Mouse (Mus musculus) ES-E14 (cell line): Measurements from ENCODE around the gene Zfp609. TPM values are rescaled to one million over a fixed set of nuclear protein-coding genes. Genes with fewer than 3 reads are reported as not detected.

Experiments used
- DNase-seq: peaks from one replicate; pipeline ENCODE4 v3.0.0-alpha.2; 2013; ENCODE audit warnings: low read depth, low spot score
- H3K27ac ChIP-seq: 2 replicates; pipeline ENCODE4 v1.5.1; 2012; ENCODE audit warnings: low read depth, mild to moderate bottlenecking, low read length, moderate library complexity, mixed read lengths; ENCODE audit not compliant: poor library complexity, insufficient read depth, severe bottlenecking
- H3K36me3 ChIP-seq: 2 replicates; pipeline ENCODE4 v1.6.1; 2012; ENCODE audit warnings: mild to moderate bottlenecking, low read length, moderate library complexity, mixed read lengths; ENCODE audit not compliant: control insufficient read depth, poor library complexity, insufficient read depth, severe bottlenecking
- H3K4me1 ChIP-seq, 2 experiments: fragments of 150-350 bp in 1 of 2; sonication (generic) in 1 of 2; 2 replicates each; pipeline ENCODE4 v1.6.1; 2012; ENCODE audit warnings: low read length in 2 of 2, mild to moderate bottlenecking in 1 of 2, mixed read lengths in 1 of 2; ENCODE audit not compliant: control insufficient read depth in 2 of 2, insufficient read depth in 2 of 2, poor library complexity in 1 of 2
- H3K4me3 ChIP-seq, 2 experiments: fragments of 150-350 bp in 1 of 2; sonication (generic) in 1 of 2; 2 replicates each; pipeline ENCODE4 v1.5.1; 2012; ENCODE audit warnings: low read length in 2 of 2, low read depth in 1 of 2, mild to moderate bottlenecking in 1 of 2, mixed read lengths in 1 of 2; ENCODE audit not compliant: insufficient read depth in 1 of 2, poor library complexity in 1 of 2, severe bottlenecking in 1 of 2
- H3K9ac ChIP-seq: 2 replicates; pipeline ENCODE4 v1.6.1; 2012; ENCODE audit warnings: low read depth, mild to moderate bottlenecking, low read length, mixed read lengths; ENCODE audit not compliant: poor library complexity, insufficient read depth, severe bottlenecking
- H3K9me3 ChIP-seq: fragments of 150-350 bp; sonication (generic); 2 replicates; pipeline ENCODE4 v1.6.1; 2012; ENCODE audit warnings: low read depth, mild to moderate bottlenecking, low read length; ENCODE audit not compliant: control insufficient read depth, insufficient read depth
- CHD2 ChIP-seq: IDR thresholded peaks from 2 replicates; pipeline ENCODE4 v1.6.1; 2014; ENCODE audit warnings: mild to moderate bottlenecking, low read depth, low read length, inconsistent platforms
- HCFC1 ChIP-seq: IDR thresholded peaks from 2 replicates; pipeline ENCODE4 v1.6.1; 2012; ENCODE audit warnings: low read length, inconsistent platforms, borderline replicate concordance; ENCODE audit not compliant: insufficient read depth
- MAFK ChIP-seq: IDR thresholded peaks from 2 replicates; pipeline ENCODE4 v1.6.1; 2014; ENCODE audit warnings: mild to moderate bottlenecking, low read depth, low read length, inconsistent platforms; ENCODE audit not compliant: insufficient read depth
- ZC3H11A ChIP-seq: IDR thresholded peaks from 2 replicates; pipeline ENCODE4 v1.6.1; 2012; ENCODE audit warnings: low read depth, mild to moderate bottlenecking, inconsistent platforms, low read length, borderline replicate concordance
- ZNF384 ChIP-seq: IDR thresholded peaks from 2 replicates; pipeline ENCODE4 v1.6.1; 2012; ENCODE audit warnings: low read depth, low read length, inconsistent platforms
- in situ Hi-C, 2 experiments: fragments of 600-800 bp; cut with MboI; formaldehyde crosslinking; loops; one replicate each; pipeline ENCODE4 v1.15.1; 2025; ENCODE audit warnings: low sequenced_read_pairs in 2 of 2, inconsistent platforms in 1 of 2; ENCODE audit not compliant: unreplicated experiment in 2 of 2
- total RNA-seq: library from RNA; depleted of rRNA; stranded (reverse); fragments of 300-350 nt; gene quantifications from 2 replicates; pipeline ENCODE4 v1.2.3, GENCODE M21; 2012

The Zfp609 gene
- total RNA-seq, 1 experiment = 9.9 TPM

GRCm38 (mm10) chr9:65664163-65664562 lies 163.2 kb downstream of the Zfp609 start:
- in situ Hi-C loops = loop anchor here (10.0 kb wide), 1 partner anchor 59 kb away; no protein-coding TSS in a partner anchor

GRCm38 (mm10) chr9:65661493-65661892 lies 165.9 kb downstream of the Zfp609 start:
- H3K9me3 ChIP-seq = no peaks in the 10 kb centered on the region
- in situ Hi-C loops = loop anchor here (10.0 kb wide), 1 partner anchor 57 kb away; no protein-coding TSS in a partner anchor
- no peak overlapping the region for H3K27ac ChIP-seq
- no peak for TF ChIP-seq ZNF384
- no peak for TF ChIP-seq MAFK
- no peak for TF ChIP-seq ZC3H11A
- no peak for TF ChIP-seq HCFC1
- TF ChIP-seq CHD2 = no peak
- H3K36me3 ChIP-seq = peaks cover 30% of the 10 kb centered on the region
- peaks cover 0 to 13% of the 10 kb centered on the region in 2 experiments; a peak in 1 of 4 replicates for H3K4me1 ChIP-seq
- no peak for DNase-seq
- H3K4me3 ChIP-seq = no peak overlapping the region
- H3K9ac ChIP-seq = no peak overlapping the region

More at GRCm38 (mm10) chr9:65664163-65664562, 163.2 kb downstream of the Zfp609 start:
- peak; percentile 56 for DNase-seq
- H3K9ac ChIP-seq = no peak overlapping the region
- no peak overlapping the region for H3K27ac ChIP-seq
- H3K9me3 ChIP-seq = no peaks in the 10 kb centered on the region
- H3K4me1 ChIP-seq = peaks cover 0 to 10% of the 10 kb centered on the region in 2 experiments; a peak in 1 of 4 replicates
- TF ChIP-seq ZC3H11A (no peak), CHD2 (no peak), ZNF384 (no peak), HCFC1 (no peak), MAFK (no peak)
- peaks cover 16% of the 10 kb centered on the region for H3K36me3 ChIP-seq
- H3K4me3 ChIP-seq = no peak overlapping the region

DNA sequence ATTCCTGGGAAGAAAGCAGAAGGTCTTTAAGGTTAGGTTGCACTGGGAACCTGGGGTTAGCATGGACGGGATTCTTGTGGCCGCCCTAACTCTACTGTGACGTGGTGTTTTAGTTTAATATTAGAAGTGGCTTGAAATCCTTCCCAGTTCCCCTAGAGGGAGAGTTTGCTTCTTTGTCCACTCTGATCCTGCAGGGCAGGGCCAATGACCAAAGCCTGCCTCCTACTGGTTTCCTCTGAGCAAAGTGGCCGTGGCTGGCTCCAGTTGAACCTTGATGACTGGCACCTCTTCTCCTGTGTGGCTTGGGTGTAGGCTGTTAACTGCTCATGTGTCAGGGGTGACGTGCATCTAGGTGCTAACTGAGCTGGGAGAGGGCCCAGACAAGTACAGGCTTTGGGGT lies 166.3 kb downstream of the Zfp609 start:
- peaks cover 30% of the 10 kb centered on the region for H3K36me3 ChIP-seq
- TF ChIP-seq ZC3H11A (no peak), HCFC1 (no peak), ZNF384 (no peak), MAFK (no peak), CHD2 (no peak)
- peaks cover 0 to 13% of the 10 kb centered on the region in 2 experiments; a peak in 1 of 4 replicates for H3K4me1 ChIP-seq
- in situ Hi-C loops = loop anchor here (10.0 kb wide), 1 partner anchor 56 kb away; no protein-coding TSS in a partner anchor
- no peaks in the 10 kb centered on the region for H3K9me3 ChIP-seq
- H3K27ac ChIP-seq = no peak overlapping the region
- no peak overlapping the region for H3K4me3 ChIP-seq
- no peak for DNase-seq
- H3K9ac ChIP-seq = no peak overlapping the region

- Histone ChIP-seq H3K36me3 (peaks cover 42% of the 10 kb centered on the region), H3K4me1 (peaks cover 0 to 8% of the 10 kb centered on the region in 2 experiments; a peak in 1 of 4 replicates), H3K9ac (no peak overlapping the region), H3K4me3 (no peak overlapping the region), H3K27ac (no peak overlapping the region), H3K9me3 (no peaks in the 10 kb centered on the region)
- no peak for DNase-seq
- no peak for TF ChIP-seq MAFK
- TF ChIP-seq CHD2 = no peak
- no peak for TF ChIP-seq HCFC1
- TF ChIP-seq ZC3H11A = no peak
- TF ChIP-seq ZNF384 = no peak
- in situ Hi-C loops = no loop called here
Measured at GRCm38 (mm10) chr9:65657218-65657617, 170.1 kb downstream of the Zfp609 start.

DNA sequence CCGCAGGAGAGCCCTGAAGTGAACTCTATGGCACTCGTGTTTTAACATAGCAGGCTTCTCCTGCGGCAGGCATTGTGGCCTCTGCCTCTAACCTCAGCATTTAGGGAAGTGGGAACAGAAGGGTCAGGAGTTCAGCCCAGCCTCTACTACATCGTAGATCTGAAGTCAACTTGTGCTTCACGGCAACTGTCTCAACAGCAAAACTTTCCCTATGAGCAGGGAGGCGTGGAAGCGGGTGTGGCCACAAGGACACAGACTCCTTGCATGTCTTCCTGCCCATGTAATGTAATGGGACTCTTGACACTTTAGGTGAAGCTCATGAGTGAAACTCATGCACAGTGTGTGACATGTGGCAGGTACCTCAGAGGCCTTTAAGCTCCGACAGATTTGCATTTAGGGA lies 171.8 kb downstream of the Zfp609 start:
- Histone ChIP-seq H3K4me3 (no peak overlapping the region), H3K27ac (no peak overlapping the region), H3K4me1 (peaks cover 0 to 6% of the 10 kb centered on the region in 2 experiments; a peak in 1 of 4 replicates), H3K36me3 (peaks cover 43% of the 10 kb centered on the region), H3K9ac (no peak overlapping the region), H3K9me3 (no peaks in the 10 kb centered on the region)
- TF ChIP-seq HCFC1 (no peak), MAFK (no peak), CHD2 (no peak), ZC3H11A (no peak), ZNF384 (no peak)
- in situ Hi-C loops = no loop called here
- no peak for DNase-seq
